Mouse (Mus musculus) embryonic fibroblast, embryonic 13.5 days (primary cell): ENCODE results near the gene Ccdc153.

ENCODE experiments used
- CTCF ChIP-seq: IDR thresholded peaks from 2 replicates; pipeline ENCODE4 v1.5.1; 2011; ENCODE audit warnings: mild to moderate bottlenecking, control low read depth, low read length, moderate library complexity, borderline replicate concordance; ENCODE audit not compliant: insufficient read depth
- POLR2A ChIP-seq: IDR thresholded peaks from 2 replicates; pipeline ENCODE4 v1.6.1; 2011; ENCODE audit warnings: low read depth, mild to moderate bottlenecking, control low read depth, low read length, moderate library complexity

- no peak for TF ChIP-seq CTCF
- TF ChIP-seq POLR2A = no peak
These were observed 15.7 kb downstream of the Ccdc153 start for GRCm38 (mm10) chr9:44256213-44256612.
